Mouse (Mus musculus) megakaryocyte, embryonic 14.5 days (primary cell): ENCODE results near the gene Lcorl.

ENCODE experiments used
- FLI1 ChIP-seq: IDR thresholded peaks from 2 replicates; pipeline ENCODE4 v1.6.1; 2012; ENCODE audit warnings: low read length, inconsistent platforms, mixed read lengths
- GATA1 ChIP-seq: IDR thresholded peaks from 3 replicates; pipeline ENCODE4 v1.6.1; 2012; ENCODE audit warnings: mixed read lengths, low read length, inconsistent platforms, borderline replicate concordance

DNA sequence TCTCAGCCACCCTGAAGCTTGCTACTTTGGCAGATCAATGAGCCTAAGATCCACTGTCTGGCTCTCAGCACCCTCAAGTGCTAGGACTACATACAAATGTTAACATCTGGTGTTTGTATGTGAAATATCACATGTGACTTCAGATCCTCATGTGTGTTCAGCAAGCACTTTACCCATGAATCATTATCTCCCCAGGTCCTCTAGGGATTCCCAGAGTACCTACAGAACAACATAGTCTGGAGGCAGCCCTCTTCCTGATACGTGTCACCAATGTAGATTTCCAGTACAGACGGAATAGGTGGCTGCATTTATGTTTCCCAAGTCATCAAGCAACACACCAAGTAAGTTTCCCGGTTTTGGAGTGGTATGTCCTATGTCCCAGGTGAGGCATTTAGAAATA is 188.6 kb downstream of the Lcorl start:
- TF ChIP-seq GATA1, result no peak
- no peak for TF ChIP-seq FLI1
